Mouse (Mus musculus) testis, adult 2 months (tissue): Measurements from ENCODE around the gene Rbp4.

Source experiments
- CTCF ChIP-seq: fragments of 200-500 bp; IDR thresholded peaks from 2 replicates; pipeline ENCODE4 v1.5.1; 2012; ENCODE audit warnings: low read depth, mild to moderate bottlenecking, inconsistent platforms, low read length, moderate library complexity; ENCODE audit not compliant: control insufficient read depth, insufficient read depth, insufficient replicate concordance
- POLR2A ChIP-seq: fragments of 200-500 bp; IDR thresholded peaks from 2 replicates; pipeline ENCODE4 v1.6.1; 2012; ENCODE audit warnings: low read depth, mild to moderate bottlenecking, inconsistent platforms, low read length, moderate library complexity; ENCODE audit not compliant: control insufficient read depth

- TF ChIP-seq POLR2A (no peak), CTCF (no peak)
These were observed 1.6 kb upstream of the Rbp4 start for GRCm38 (mm10) chr19:38126656-38127055.
